Mouse (Mus musculus) forebrain, postnatal 0 days (tissue): ENCODE results near the gene Cox8b. TPM values are rescaled to one million over a fixed set of nuclear protein-coding genes. Genes with fewer than 3 reads are reported as not detected.
A peak's percentile ranks its signal among the peaks of the same experiment; 100 is the strongest.

Experiments
- ATAC-seq: fragments of 200-750 bp; cut with Nextera tagmentation; 2 replicates; pipeline ENCODE4 v1.8.0; 2017; ENCODE audit warnings: mild to moderate bottlenecking, moderate library complexity
- DNase-seq: peaks from one replicate; pipeline ENCODE4 v3.0.0-alpha.2; 2015
- H3K27ac ChIP-seq: fragments of 300-500 bp; sonication (generic); 2 replicates; pipeline ENCODE4 v1.5.1; 2014; ENCODE audit warnings: low read depth, mild to moderate bottlenecking, antibody characterized with exemption, low read length, moderate library complexity, mixed read lengths
- H3K27me3 ChIP-seq: fragments of 300-500 bp; sonication (generic); 2 replicates; pipeline ENCODE4 v1.6.1; 2014; ENCODE audit warnings: mild to moderate bottlenecking, low read length, mixed read lengths; ENCODE audit not compliant: insufficient read depth
- H3K36me3 ChIP-seq: fragments of 300-500 bp; sonication (generic); 2 replicates; pipeline ENCODE4 v1.6.1; 2014; ENCODE audit warnings: mild to moderate bottlenecking, moderate library complexity; ENCODE audit not compliant: insufficient read depth
- H3K4me1 ChIP-seq: fragments of 300-500 bp; sonication (generic); 2 replicates; pipeline ENCODE4 v1.6.1; 2014; ENCODE audit warnings: antibody characterized with exemption; ENCODE audit not compliant: insufficient read depth
- H3K4me2 ChIP-seq: fragments of 300-500 bp; sonication (generic); 2 replicates; pipeline ENCODE4 v1.6.1; 2014; ENCODE audit warnings: low read depth, mild to moderate bottlenecking, moderate library complexity
- H3K4me3 ChIP-seq: fragments of 300-500 bp; sonication (generic); 2 replicates; pipeline ENCODE4 v1.5.1; 2014; ENCODE audit warnings: low read depth, low read length, mixed read lengths
- H3K9ac ChIP-seq: fragments of 300-500 bp; sonication (generic); 2 replicates; pipeline ENCODE4 v1.6.1; 2014; ENCODE audit warnings: mild to moderate bottlenecking
- H3K9me3 ChIP-seq: fragments of 300-500 bp; sonication (generic); 2 replicates; pipeline ENCODE4 v1.6.1; 2016; ENCODE audit warnings: low read length
- CTCF ChIP-seq: sonication (generic); IDR thresholded peaks from 2 replicates; pipeline ENCODE4 v1.5.1; 2016; ENCODE audit warnings: antibody characterized with exemption, control low read depth, low read depth
- WGBS: fragments of 180-500 bp; shearing (Covaris S2); extraction: QIAGEN DNeasy Blood & Tissue Kit; methylation state at CpG from one replicate; pipeline ENCODE4 v1.1.7; 2014; 5-methylcytosine and 5-hydroxymethylcytosine counted together
- polyA plus RNA-seq: library from polyadenylated mRNA; unstranded; fragments of >200 nt; fragmentation: Nextera tagmentation; extraction: Ambion mirVana; gene quantifications from 2 replicates; pipeline ENCODE4 v1.2.1, GENCODE M21; 2015
- total RNA-seq: library from RNA; depleted of rRNA; stranded (reverse); fragments of >200 nt; gene quantifications from 2 replicates; pipeline ENCODE4 v1.2.3, GENCODE M21; 2014

Gene Cox8b
- total and polyA plus RNA-seq, 2 experiments from 2014 or later, result not detected

DNA sequence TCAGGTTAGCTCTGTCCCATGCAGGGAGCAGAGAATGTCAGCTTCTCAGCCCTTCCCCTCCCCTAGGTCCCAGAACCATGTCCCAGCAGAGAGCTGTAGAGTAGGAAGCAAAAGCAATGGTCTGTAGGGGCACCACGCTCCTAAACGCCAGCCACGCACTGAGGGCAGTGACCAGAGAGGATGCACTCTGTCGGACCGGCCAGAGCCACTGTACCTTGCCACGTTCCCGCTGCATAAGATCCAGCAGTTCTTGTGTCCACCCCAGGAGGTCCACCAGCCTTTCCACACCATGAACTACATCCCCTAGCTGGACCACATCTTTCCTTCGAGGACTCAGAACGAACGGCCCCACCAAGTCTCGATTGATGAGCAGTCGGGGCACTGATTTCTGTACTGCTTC is 35.5 kb downstream of the Cox8b start:
- Histone ChIP-seq H3K4me3 (no peak overlapping the region), H3K27ac (no peak overlapping the region), H3K36me3 (peaks cover 58% of the 10 kb centered on the region), H3K4me2 (no peak overlapping the region), H3K9me3 (no peaks in the 10 kb centered on the region), H3K4me1 (no peaks in the 10 kb centered on the region), H3K9ac (no peak overlapping the region), H3K27me3 (no peaks in the 10 kb centered on the region)
- ATAC-seq (no peak), DNase-seq (no peak)
- TF ChIP-seq CTCF, result no peak
- WGBS, result 87% methylated on average over 12 of the region's 12 CpGs

DNA sequence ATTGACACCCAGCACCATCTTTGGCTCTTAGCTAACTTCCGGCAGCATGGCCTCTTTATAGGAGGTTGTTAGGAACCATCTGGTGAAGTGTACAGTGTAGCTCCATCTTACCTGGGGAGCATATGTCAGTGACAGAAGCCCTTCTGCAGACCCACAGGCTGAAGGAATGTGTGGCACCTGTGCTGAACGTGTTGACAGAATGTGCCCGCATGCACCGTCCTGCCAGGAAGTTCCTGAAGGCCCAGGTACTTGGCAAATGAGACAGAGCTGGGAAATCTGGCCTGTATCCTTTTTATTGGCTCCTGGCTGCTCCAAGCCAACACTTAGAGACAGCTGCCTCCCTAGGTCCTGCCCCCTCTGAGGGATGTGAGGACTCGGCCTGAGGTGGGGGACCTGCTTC is 39.5 kb downstream of the Cox8b start:
- Histone ChIP-seq H3K4me3 (no peak overlapping the region), H3K4me2 (no peak overlapping the region), H3K4me1 (peaks cover 13% of the 10 kb centered on the region), H3K27ac (no peak overlapping the region), H3K9me3 (no peaks in the 10 kb centered on the region), H3K9ac (no peak overlapping the region), H3K27me3 (no peaks in the 10 kb centered on the region), H3K36me3 (peaks cover 55% of the 10 kb centered on the region)
- WGBS, result 95% methylated on average over 5 of the region's 5 CpGs
- TF ChIP-seq CTCF, result no peak
- ATAC-seq, result no peak
- DNase-seq, result no peak

DNA sequence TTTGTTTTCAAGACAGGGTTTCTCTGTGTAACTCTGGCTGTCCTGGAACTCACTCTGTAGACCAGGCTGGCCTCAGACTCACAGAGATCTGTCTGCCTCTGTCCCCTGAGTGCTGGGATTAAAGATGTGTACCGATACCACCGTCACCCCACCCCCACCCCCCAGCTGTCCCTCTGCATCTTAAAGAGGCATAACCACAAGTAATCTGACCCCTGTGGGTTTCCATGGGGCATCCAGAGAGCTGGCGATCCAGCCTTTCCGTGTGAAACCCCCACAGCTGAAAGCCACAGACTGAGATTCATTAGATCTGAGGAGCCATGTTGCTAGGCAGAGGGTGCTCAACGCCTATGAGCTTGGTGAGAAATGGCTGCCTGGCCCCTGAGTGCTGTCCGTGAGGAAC is 40.2 kb downstream of the Cox8b start:
- H3K27me3 ChIP-seq, result no peaks in the 10 kb centered on the region
- no peak overlapping the region for H3K9ac ChIP-seq
- no peak for TF ChIP-seq CTCF
- ATAC-seq, result no peak
- H3K4me1 ChIP-seq, result peaks cover 21% of the 10 kb centered on the region
- no peak for DNase-seq
- H3K4me2 ChIP-seq, result no peak overlapping the region
- H3K9me3 ChIP-seq, result no peaks in the 10 kb centered on the region
- H3K27ac ChIP-seq, result no peak overlapping the region
- WGBS, result 77% methylated on average over 6 of the region's 6 CpGs
- H3K4me3 ChIP-seq, result no peak overlapping the region
- H3K36me3 ChIP-seq, result peaks cover 55% of the 10 kb centered on the region

DNA sequence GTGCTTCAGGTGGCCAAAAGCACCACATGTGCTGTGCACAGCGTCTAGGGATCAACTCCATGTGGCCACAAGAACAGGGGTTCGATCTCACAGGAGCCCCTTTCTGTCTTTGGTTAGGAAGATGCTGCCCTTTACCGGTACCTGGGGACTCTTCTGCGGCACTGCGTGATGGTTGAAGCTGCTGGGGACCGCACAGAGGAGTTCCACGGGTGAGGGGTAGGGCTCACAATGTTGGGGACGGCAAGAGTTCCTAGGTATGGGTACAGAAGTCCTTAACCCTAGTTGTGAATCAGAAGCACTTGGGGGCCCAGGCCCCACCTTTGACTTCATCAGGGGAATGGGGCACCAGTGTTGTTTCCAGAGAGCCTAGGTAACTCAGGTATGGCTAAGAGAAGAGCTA is 41.5 kb downstream of the Cox8b start:
- H3K27me3 ChIP-seq, result no peaks in the 10 kb centered on the region
- peak overlapping the region; percentile 59 for H3K4me3 ChIP-seq
- WGBS, result 96% methylated on average over 8 of the region's 8 CpGs
- H3K4me1 ChIP-seq, result peaks cover 21% of the 10 kb centered on the region
- ATAC-seq, result no peak
- peaks cover 57% of the 10 kb centered on the region for H3K36me3 ChIP-seq
- H3K4me2 ChIP-seq, result peak overlapping the region; percentile 80
- peak overlapping the region; percentile 87; the same call in 1 of the 2 replicates for H3K9ac ChIP-seq
- no peak for DNase-seq
- no peaks in the 10 kb centered on the region for H3K9me3 ChIP-seq
- TF ChIP-seq CTCF, result no peak
- no peak overlapping the region for H3K27ac ChIP-seq

DNA sequence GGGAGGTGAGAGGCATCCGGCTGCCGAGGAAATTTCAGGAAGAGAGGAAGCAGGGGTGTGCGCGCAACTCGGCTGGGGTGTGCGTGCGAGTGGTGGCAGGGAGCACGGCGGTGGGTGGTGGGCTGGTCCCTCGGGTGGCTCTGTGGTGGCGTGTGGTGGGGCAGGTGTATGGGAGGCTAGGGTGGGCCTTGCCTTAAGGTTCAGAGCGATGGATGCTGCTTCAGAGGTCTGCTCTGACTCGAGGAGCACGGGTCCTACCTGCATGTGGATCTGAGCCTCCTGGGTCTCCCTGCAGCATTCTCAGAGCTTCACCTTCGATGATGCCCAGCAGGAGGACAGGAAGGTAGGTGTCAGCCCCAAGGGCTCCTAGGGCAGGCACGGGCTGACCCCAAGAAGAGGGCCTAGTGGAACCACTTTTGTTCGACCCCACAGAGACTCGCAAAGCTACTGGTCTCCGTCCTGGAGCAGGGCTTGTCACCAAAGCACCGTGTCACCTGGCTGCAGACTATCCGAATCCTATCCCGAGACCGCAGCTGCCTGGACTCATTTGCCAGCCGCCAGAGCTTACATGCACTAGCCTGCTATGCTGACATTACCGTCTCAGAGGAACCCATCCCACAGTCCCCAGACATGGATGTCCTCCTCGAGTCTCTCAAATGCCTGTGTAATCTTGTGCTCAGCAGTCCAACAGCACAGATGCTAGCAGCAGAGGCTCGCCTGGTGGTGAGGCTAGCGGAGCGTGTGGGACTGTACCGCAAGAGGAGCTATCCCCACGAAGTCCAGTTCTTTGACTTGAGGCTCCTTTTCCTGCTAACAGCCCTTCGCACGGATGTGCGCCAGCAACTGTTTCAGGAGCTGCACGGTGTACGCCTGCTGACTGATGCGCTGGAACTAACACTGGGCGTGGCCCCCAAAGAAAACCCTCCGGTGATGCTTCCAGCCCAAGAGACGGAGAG is 42.4 kb downstream of the Cox8b start, which contains the start of gene Bet1l:
Gene Bet1l (minus strand): TSS at position 28 of the 956 bp plus-strand sequence.
- Histone ChIP-seq H3K9me3 (no peaks in the 10 kb centered on the region), H3K36me3 (peaks cover 57% of the 10 kb centered on the region), H3K4me3 (peak within 1 kb of the TSS; percentile 59), H3K4me1 (peaks cover 21% of the 10 kb centered on the region), H3K27me3 (no peaks in the 10 kb centered on the region), H3K4me2 (peak within 1 kb of the TSS; percentile 80), H3K27ac (peak within 1 kb of the TSS; percentile 92), H3K9ac (peak within 1 kb of the TSS; percentile 87)
- ATAC-seq (peak; percentile 30), DNase-seq (peak; percentile 11)
- TF ChIP-seq CTCF, result no peak
- 36% methylated on average over 40 of the region's 40 CpGs for WGBS

DNA sequence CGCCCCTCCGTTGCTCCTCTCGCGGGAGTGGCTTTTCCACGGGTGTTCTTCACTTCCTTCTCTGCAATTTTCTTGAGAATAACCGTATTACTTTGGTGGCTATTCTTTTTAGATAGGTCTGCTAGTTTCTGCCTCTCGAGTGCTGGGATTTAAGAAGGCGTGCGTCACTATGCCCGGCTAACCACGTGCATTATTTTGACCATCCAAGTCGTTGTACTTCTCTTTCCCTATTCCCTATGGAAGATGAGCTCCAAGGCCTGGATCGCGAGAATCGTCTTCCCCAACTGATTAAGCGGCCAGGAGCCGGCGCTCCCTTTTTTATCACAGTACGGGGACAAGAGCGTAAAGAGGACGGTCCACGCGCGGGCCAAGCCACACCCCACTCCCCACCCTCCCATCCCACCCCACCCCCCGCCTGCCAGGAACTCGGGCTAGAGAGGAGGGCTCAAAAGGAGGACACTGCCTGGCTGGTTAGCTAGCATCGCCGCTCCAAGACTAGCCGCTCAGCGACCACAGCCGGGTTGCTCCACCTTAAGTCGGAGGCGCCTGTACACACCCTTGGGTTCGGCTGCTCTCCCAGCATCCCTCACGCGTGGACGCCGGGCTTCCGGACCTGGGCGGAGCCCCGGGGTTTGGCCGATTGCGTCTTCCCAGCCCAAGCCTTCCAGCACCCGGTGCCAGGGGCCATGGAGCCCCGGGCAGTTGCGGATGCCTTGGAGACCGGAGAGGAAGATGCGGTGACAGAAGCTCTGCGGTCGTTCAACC is 43.3 kb downstream of the Cox8b start, which contains the start of gene Ric8a:
Gene Ric8a (plus strand): TSS at position 173 of the 765 bp plus-strand sequence.
- Histone ChIP-seq H3K27ac (peak within 1 kb of the TSS; percentile 92), H3K9me3 (no peaks in the 10 kb centered on the region), H3K4me2 (peak within 1 kb of the TSS; percentile 80), H3K4me3 (peak within 1 kb of the TSS; percentile 59), H3K27me3 (no peaks in the 10 kb centered on the region), H3K36me3 (peaks cover 56% of the 10 kb centered on the region), H3K9ac (peak within 1 kb of the TSS; percentile 87), H3K4me1 (peaks cover 21% of the 10 kb centered on the region)
- no peak for TF ChIP-seq CTCF
- peak; percentile 79 for DNase-seq
- WGBS, result 1% methylated on average over 50 of the region's 50 CpGs
- peak; percentile 77 for ATAC-seq
